Mouse (Mus musculus): ENCODE results near the gene Tmtc2. TPM values are rescaled to one million over a fixed set of nuclear protein-coding genes. Genes with fewer than 3 reads are reported as not detected.

Tmtc2 gene
- polyA plus RNA-seq, 1 experiment from 2014 or later = 8.1 TPM

DNA sequence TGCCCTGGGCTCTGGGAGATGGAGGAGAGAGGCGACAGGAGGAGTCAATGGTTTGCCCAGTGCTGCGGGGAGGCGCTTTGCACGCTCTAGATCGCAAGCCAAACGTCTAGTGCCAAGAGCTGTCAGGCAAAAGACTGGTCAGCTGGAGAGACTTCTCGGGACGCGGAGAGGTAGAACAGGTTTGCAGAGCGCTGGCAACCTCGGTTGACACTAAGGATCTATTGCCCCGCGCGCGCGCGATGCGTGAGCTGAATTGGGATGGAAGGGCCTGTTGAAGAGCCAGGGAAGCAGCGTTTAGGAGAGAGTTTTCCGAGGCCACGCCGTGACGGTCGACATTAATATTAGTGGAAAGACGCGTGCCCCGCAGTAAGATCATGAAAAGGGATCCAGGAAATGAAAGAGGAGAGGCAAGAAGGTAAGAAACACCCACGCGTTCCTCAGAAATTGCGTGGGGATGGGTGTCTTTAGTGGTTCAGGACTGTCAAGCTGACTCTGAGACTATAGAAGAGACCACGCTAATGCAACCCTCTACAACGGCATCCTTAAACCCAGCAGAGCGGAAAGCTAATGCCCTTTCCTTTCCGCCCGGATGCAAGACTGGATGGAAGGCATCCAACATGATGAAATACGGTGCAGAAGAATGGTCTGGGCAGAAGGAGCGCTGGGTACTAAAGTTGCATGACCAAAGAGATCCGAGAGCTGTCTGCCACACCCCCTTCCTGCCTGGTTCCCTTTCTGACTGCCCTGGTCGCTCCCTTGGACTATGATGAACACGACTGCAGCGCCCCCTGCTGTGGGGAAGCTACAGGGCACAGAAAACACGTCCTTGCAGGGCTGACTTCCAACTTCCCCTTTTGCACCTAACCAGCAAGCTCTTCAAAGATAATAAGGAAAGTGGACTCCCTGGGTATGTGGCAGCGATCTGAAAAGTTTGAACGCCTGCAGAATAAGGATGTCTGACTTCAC, 727 bp upstream of the Tmtc2 start:
- no peaks in the 10 kb centered on the region for H3K36me3 ChIP-seq (ENCODE audit: control insufficient read depth, insufficient read depth, low read length)
- no peaks in the 10 kb centered on the region for H3K9me3 ChIP-seq (ENCODE audit: control insufficient read depth, low read length)
- under 1% methylated on average over 44 of the region's 44 CpGs for WGBS
- no peaks in the 10 kb centered on the region for H3K27me3 ChIP-seq (ENCODE audit: control insufficient read depth, insufficient read depth, low read depth, low read length)
- peaks cover 7% of the 10 kb centered on the region for H3K4me1 ChIP-seq (replicated peaks; ENCODE audit: control insufficient read depth, insufficient read depth, low read length)
- H3K4me2 ChIP-seq (ENCODE audit: low read depth, low read length) = peak overlapping the region; percentile 97
- peak overlapping the region; percentile 84 for H3K9ac ChIP-seq (ENCODE audit: low read length)
- ATAC-seq (ENCODE audit: low read depth) = peak; percentile 75
- H3K27ac ChIP-seq (ENCODE audit: low read length) = peak overlapping the region; percentile 89
- H3K4me3 ChIP-seq (ENCODE audit: low read length) = peak overlapping the region; percentile 92

DNA sequence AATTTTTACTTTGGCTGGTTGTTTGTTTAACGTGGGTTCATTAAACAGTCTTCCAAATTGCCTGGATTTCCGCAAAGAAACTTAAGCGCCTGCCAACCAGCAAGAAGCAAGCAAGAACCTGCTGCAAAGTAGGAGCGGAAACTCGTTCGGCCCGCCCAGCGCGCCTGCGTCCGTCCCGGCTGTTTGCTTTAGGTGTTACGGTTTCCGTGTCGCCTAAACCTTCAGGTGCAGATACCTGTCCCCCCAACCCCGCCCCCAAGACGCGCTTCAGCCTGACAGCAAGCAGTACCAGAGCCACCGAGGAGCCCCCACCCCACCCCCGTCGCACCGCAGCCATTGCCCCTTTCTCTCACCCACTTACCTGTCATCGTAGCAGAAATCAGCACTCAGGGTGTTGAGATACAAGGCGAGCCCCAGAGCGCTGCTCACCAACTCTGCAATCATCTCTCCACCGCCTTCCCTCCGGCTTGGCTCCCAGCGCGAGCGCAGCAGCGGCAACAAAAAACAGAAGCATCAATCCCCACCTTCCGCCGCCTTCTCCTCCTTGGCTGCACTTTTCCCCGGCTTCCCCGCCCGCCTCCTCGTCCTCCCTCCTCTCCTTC, 844 bp downstream of the Tmtc2 start:
- under 1% methylated on average over 37 of the region's 37 CpGs for WGBS
- Histone ChIP-seq H3K27me3 (ENCODE audit: control insufficient read depth, insufficient read depth, low read depth, low read length) (no peaks in the 10 kb centered on the region), H3K4me3 (ENCODE audit: low read length) (peak overlapping the region; percentile 92), H3K36me3 (ENCODE audit: control insufficient read depth, insufficient read depth, low read length) (no peaks in the 10 kb centered on the region), H3K9ac (ENCODE audit: low read length) (peak overlapping the region; percentile 84), H3K9me3 (ENCODE audit: control insufficient read depth, low read length) (no peaks in the 10 kb centered on the region), H3K27ac (ENCODE audit: low read length) (peak overlapping the region; percentile 89), H3K4me2 (ENCODE audit: low read depth, low read length) (peak overlapping the region; percentile 97), H3K4me1 (replicated peaks; ENCODE audit: control insufficient read depth, insufficient read depth, low read length) (peaks cover 7% of the 10 kb centered on the region)
- peak; percentile 4; the same call in 1 of the 2 replicates for ATAC-seq (ENCODE audit: low read depth)

DNA sequence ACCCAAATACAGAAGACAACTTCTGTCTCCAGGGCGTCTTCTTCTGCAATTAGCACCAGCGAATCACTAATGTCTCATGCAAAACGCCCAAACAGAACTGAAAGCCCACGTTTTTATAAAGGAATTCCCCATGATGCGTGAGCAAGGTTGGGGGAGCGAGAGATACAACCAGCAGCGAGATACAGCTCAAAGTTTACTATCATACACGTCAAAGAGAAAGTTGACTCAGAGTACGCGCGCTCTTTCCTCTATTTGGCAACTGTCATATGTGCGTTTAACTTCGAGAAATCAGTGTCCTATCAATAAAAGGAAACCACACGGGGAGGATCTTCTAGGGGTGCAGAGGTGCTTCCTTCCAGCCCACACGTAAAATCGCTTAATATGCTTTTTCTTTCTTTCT, 1.4 kb downstream of the Tmtc2 start:
- no peak for ATAC-seq (ENCODE audit: low read depth)
- H3K4me1 ChIP-seq (replicated peaks; ENCODE audit: control insufficient read depth, insufficient read depth, low read length) = peaks cover 7% of the 10 kb centered on the region
- WGBS = 3% methylated on average over 16 of the region's 16 CpGs
- H3K4me3 ChIP-seq (ENCODE audit: low read length) = peak overlapping the region; percentile 92
- H3K9ac ChIP-seq (ENCODE audit: low read length) = peak overlapping the region; percentile 64
- H3K4me2 ChIP-seq (ENCODE audit: low read depth, low read length) = peak overlapping the region; percentile 97
- no peaks in the 10 kb centered on the region for H3K9me3 ChIP-seq (ENCODE audit: control insufficient read depth, low read length)
- H3K36me3 ChIP-seq (ENCODE audit: control insufficient read depth, insufficient read depth, low read length) = no peaks in the 10 kb centered on the region
- no peak overlapping the region for H3K27ac ChIP-seq (ENCODE audit: low read length)
- no peaks in the 10 kb centered on the region for H3K27me3 ChIP-seq (ENCODE audit: control insufficient read depth, insufficient read depth, low read depth, low read length)

DNA sequence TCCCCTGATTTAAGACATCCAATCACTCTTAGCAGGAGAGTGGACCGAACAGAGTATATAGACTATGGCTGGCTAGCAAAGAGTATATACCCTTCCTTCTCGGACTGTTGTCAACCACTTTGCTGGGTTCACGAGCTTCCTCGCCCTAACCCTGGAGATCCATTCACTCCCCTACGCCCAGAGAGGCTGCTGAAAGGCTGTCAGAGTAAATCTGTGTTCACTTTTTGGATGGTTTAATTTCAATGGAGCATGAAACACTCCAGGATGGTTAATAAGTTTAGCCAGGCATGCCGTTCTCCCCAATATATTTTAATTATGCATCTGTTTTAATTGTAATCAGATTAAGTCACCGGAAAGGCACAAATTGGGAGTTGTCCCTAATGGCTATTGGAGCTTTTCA, 1.9 kb downstream of the Tmtc2 start:
- Histone ChIP-seq H3K9ac (ENCODE audit: low read length) (peak overlapping the region; percentile 48), H3K27ac (ENCODE audit: low read length) (no peak overlapping the region)

DNA sequence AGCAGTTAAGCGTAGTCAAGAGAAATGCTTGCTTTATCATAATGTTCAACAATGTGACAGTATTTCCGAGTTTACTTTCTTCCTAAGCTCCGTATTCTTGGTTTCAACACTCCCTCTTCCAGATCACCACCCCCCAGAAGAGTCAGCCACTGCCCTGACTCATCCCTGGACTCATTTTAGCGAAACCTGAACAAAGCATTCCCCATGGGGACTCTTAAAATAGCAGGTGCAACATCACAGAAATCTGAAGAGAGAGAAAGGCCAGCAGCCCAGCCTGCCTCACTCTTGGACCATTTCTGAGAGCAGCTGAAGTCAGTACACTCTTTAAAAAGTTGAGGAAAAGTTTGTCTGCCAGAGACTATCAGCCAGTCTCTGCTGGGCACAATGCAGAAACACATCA, 2.4 kb downstream of the Tmtc2 start:
- peak overlapping the region; percentile 97 for H3K4me2 ChIP-seq (ENCODE audit: low read depth, low read length)
- H3K27me3 ChIP-seq (ENCODE audit: control insufficient read depth, insufficient read depth, low read depth, low read length) = no peaks in the 10 kb centered on the region
- H3K9ac ChIP-seq (ENCODE audit: low read length) = peak overlapping the region; percentile 48
- H3K36me3 ChIP-seq (ENCODE audit: control insufficient read depth, insufficient read depth, low read length) = no peaks in the 10 kb centered on the region
- 52% methylated on average over 4 of the region's 4 CpGs for WGBS
- no peak for ATAC-seq (ENCODE audit: low read depth)
- H3K4me1 ChIP-seq (replicated peaks; ENCODE audit: control insufficient read depth, insufficient read depth, low read length) = peaks cover 7% of the 10 kb centered on the region
- no peak overlapping the region for H3K27ac ChIP-seq (ENCODE audit: low read length)
- H3K4me3 ChIP-seq (ENCODE audit: low read length) = peak overlapping the region; percentile 92
- no peaks in the 10 kb centered on the region for H3K9me3 ChIP-seq (ENCODE audit: control insufficient read depth, low read length)

More for the DNA sequence above, 1.9 kb downstream of the Tmtc2 start:
- WGBS = 52% methylated on average over 7 of the region's 7 CpGs
- H3K4me1 ChIP-seq (replicated peaks; ENCODE audit: control insufficient read depth, insufficient read depth, low read length) = peaks cover 7% of the 10 kb centered on the region
- no peaks in the 10 kb centered on the region for H3K9me3 ChIP-seq (ENCODE audit: control insufficient read depth, low read length)
- H3K27me3 ChIP-seq (ENCODE audit: control insufficient read depth, insufficient read depth, low read depth, low read length) = no peaks in the 10 kb centered on the region
- H3K36me3 ChIP-seq (ENCODE audit: control insufficient read depth, insufficient read depth, low read length) = no peaks in the 10 kb centered on the region
- ATAC-seq (ENCODE audit: low read depth) = no peak
- peak overlapping the region; percentile 92 for H3K4me3 ChIP-seq (ENCODE audit: low read length)
- peak overlapping the region; percentile 97 for H3K4me2 ChIP-seq (ENCODE audit: low read depth, low read length)

DNA sequence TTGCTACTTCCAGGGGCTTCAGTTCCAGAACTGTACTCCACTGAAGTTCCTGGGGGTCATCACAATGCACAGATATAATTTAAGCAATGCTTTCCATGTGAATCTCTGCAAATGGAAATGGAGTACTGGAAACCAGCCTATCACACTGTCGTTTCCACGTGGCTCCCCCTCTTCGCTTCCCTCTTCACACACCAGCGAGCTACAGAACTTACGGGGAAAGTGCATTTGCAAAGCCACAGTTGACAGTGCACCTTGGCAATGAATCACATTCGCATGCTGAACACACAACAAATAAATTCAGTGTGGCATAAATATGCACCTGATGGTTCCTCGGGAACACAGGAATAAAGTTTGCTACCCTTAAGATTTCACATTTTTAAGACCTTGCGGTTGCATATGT, 3.2 kb downstream of the Tmtc2 start:
- Histone ChIP-seq H3K9me3 (ENCODE audit: control insufficient read depth, low read length) (no peaks in the 10 kb centered on the region), H3K4me1 (replicated peaks; ENCODE audit: control insufficient read depth, insufficient read depth, low read length) (peaks cover 7% of the 10 kb centered on the region), H3K27me3 (ENCODE audit: control insufficient read depth, insufficient read depth, low read depth, low read length) (no peaks in the 10 kb centered on the region), H3K9ac (ENCODE audit: low read length) (no peak overlapping the region), H3K36me3 (ENCODE audit: control insufficient read depth, insufficient read depth, low read length) (no peaks in the 10 kb centered on the region), H3K27ac (ENCODE audit: low read length) (no peak overlapping the region), H3K4me2 (ENCODE audit: low read depth, low read length) (no peak overlapping the region), H3K4me3 (ENCODE audit: low read length) (no peak overlapping the region)
- 87% methylated on average over 8 of the region's 8 CpGs for WGBS
- ATAC-seq (ENCODE audit: low read depth) = no peak

DNA sequence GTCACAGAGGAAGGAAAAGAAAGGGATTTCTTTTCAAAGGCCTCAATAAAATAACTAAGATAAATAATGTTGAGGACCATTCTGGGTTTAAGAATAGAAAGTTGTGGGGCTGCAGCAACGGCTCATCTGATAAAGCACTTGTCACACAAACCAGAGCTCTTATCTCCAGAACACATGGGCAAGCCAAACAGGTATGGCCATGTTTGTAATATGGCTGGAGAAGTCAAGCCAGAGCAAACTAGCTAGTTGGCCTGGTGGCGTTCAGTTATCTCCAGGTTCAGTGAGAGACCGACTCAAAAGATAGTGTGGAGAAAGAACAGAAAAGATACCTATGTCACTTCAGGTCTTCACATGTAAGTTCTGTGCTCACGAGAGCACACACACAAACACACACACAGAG, 4.7 kb downstream of the Tmtc2 start:
- ATAC-seq (ENCODE audit: low read depth) = no peak
- H3K9ac ChIP-seq (ENCODE audit: low read length) = no peak overlapping the region
- H3K27ac ChIP-seq (ENCODE audit: low read length) = no peak overlapping the region
- peaks cover 7% of the 10 kb centered on the region for H3K4me1 ChIP-seq (replicated peaks; ENCODE audit: control insufficient read depth, insufficient read depth, low read length)
- H3K9me3 ChIP-seq (ENCODE audit: control insufficient read depth, low read length) = no peaks in the 10 kb centered on the region
- H3K4me3 ChIP-seq (ENCODE audit: low read length) = no peak overlapping the region
- WGBS = 61% methylated on average over 4 of the region's 4 CpGs
- no peaks in the 10 kb centered on the region for H3K27me3 ChIP-seq (ENCODE audit: control insufficient read depth, insufficient read depth, low read depth, low read length)
- H3K4me2 ChIP-seq (ENCODE audit: low read depth, low read length) = no peak overlapping the region
- no peaks in the 10 kb centered on the region for H3K36me3 ChIP-seq (ENCODE audit: control insufficient read depth, insufficient read depth, low read length)

DNA sequence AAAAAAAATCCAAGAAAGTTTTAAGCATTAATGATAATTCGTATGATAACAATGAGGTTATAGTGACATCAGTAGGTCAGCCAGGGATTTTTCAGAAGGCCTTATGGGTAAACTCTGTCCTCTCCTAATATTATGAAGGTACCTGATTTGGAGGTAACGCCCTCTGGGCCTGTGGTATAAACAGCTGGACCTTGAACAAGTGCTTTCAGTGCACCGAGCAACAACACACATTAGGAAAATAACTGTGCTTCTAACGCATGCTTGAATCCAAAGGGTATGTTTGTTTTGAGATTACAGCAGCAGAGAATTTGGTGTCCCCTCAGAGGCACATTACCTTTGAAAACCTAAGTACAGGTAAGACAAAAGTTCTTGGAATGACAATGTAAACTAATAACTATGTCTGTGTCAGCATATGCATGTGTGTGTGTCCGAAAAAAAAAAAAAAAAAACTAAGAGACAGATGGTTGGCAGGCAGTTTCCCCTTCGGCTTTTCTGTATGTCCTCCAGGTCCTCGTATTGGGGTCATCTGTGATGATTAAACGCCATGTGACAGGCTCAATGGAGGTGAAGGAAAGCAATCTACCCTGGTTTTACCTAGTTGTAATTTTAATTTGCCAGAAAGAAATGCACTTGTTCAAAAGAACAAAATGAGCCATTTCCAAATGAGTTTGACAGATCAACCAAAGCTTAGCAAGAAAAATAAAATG, 6.3 kb downstream of the Tmtc2 start:
- H3K9me3 ChIP-seq (ENCODE audit: control insufficient read depth, low read length) = no peaks in the 10 kb centered on the region
- no peak overlapping the region for H3K9ac ChIP-seq (ENCODE audit: low read length)
- no peaks in the 10 kb centered on the region for H3K27me3 ChIP-seq (ENCODE audit: control insufficient read depth, insufficient read depth, low read depth, low read length)
- H3K4me3 ChIP-seq (ENCODE audit: low read length) = no peak overlapping the region
- peaks cover 7% of the 10 kb centered on the region for H3K4me1 ChIP-seq (replicated peaks; ENCODE audit: control insufficient read depth, insufficient read depth, low read length)
- ATAC-seq (ENCODE audit: low read depth) = no peak
- H3K4me2 ChIP-seq (ENCODE audit: low read depth, low read length) = no peak overlapping the region
- WGBS = 84% methylated on average over 8 of the region's 8 CpGs
- H3K27ac ChIP-seq (ENCODE audit: low read length) = no peak overlapping the region
- H3K36me3 ChIP-seq (ENCODE audit: control insufficient read depth, insufficient read depth, low read length) = no peaks in the 10 kb centered on the region

DNA sequence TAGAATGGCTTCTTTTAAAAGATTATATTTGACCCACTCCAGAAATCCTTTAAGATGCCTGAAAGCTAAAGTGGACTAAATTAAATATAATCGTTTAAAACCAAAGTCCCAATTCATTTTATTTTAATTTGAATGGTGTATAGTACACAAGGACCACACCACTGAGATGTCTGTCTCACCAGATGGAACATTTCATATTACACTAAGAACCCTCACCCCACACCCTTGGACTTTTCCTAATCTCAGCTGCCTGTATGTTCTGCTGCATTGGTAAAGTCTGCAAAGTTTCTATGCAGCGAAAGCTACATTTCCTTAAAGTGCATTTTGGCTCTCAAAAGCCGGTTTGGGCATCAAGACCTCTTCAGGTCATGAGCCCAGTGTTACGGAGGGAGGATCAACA, 12.7 kb downstream of the Tmtc2 start:
- Histone ChIP-seq H3K4me3 (ENCODE audit: low read length) (no peak overlapping the region), H3K9ac (ENCODE audit: low read length) (no peak overlapping the region), H3K36me3 (ENCODE audit: control insufficient read depth, insufficient read depth, low read length) (no peaks in the 10 kb centered on the region), H3K9me3 (ENCODE audit: control insufficient read depth, low read length) (no peaks in the 10 kb centered on the region), H3K27ac (ENCODE audit: low read length) (no peak overlapping the region), H3K27me3 (ENCODE audit: control insufficient read depth, insufficient read depth, low read depth, low read length) (no peaks in the 10 kb centered on the region), H3K4me2 (ENCODE audit: low read depth, low read length) (peak overlapping the region; percentile 34; the same call in 1 of the 2 replicates), H3K4me1 (replicated peaks; ENCODE audit: control insufficient read depth, insufficient read depth, low read length) (no peaks in the 10 kb centered on the region)
- 53% methylated on average over 4 of the region's 4 CpGs for WGBS
- peak; percentile 81; the same call in 1 of the 2 replicates for ATAC-seq (ENCODE audit: low read depth)

All from lung, embryonic 16.5 days (tissue).